8 mouse cellular contexts compared by ENCODE assay signal in genomic region chr2:173050604-173051382, GRCm38 (mm10). TPM values are rescaled to one million over a fixed set of nuclear protein-coding genes. Genes with fewer than 3 reads are reported as not detected.
A peak's percentile ranks its signal among the peaks of the same experiment; 100 is the strongest.
DNase-seq lines count a peak whose midpoint lies in the region; ATAC-seq and TF ChIP-seq lines count a peak whose summit lies in the region.
"Had no signal": no experiment of that assay in that cellular context is flagged by ENCODE, and none has a peak within 500 bp of the region (broad histone marks: within the 10 kb centered on the region; RNA-seq: fewer than 3 reads in every experiment).

No protein-coding gene starts in this region.

- H3K27ac ChIP-seq in kidney, embryonic 15.5 days = no peak overlapping the region
- H3K27ac ChIP-seq in CH12.LX (ENCODE audit: insufficient read depth, low read depth) = no peak overlapping the region
- H3K27ac ChIP-seq in liver, embryonic 11.5 days (ENCODE audit: low read depth, low read length) = peak overlapping the region; percentile 39; the same call in 1 of the 2 replicates

- ATAC-seq in kidney, embryonic 15.5 days (replicated peaks; ENCODE audit: low FRiP score) = no peak
- ATAC-seq in liver, embryonic 11.5 days (replicated peaks; ENCODE audit: low FRiP score) = no peak; the same call in 1 of the 2 replicates
- ATAC-seq: forebrain, embryonic 16.5 days had no signal

- DNase-seq in kidney, postnatal 10 days = peak; percentile 9
- DNase-seq in 416B (ENCODE audit: low read depth) (peak; percentile 52), CH12.LX (ENCODE audit: extremely low read depth) (peak; percentile 19)
- no peak for DNase-seq in liver, embryonic 11.5 days (ENCODE audit: low spot score)
- no peak for DNase-seq in left cerebral cortex, postnatal 14 days (ENCODE audit: low spot score in 2 of 2)
- no peak for DNase-seq in gastrocnemius, postnatal 25 days

- TF ChIP-seq RAD21 in CH12.LX (IDR thresholded peaks at IDR 0.05; ENCODE audit: low read depth, low read length) = peak; percentile 45

- intact Hi-C loops in left cerebral cortex, postnatal 14 days (cut with DNase I) = no loop called here

- H3K79me2 ChIP-seq in CH12.LX (replicated peaks; ENCODE audit: control insufficient read depth, extremely low read depth, insufficient read depth, poor library complexity, severe bottlenecking) = no peaks in the 10 kb centered on the region

- no peak for TF ChIP-seq POLR2A in CH12.LX (IDR thresholded peaks at IDR 0.05; ENCODE audit: low read depth, low read length)

- in situ Hi-C loops in CH12.LX (cut with MboI; ENCODE audit: low pct_ligation_motif_present, low pct_unique_long_range_greater_than_20kb, low sequenced_read_pairs) = no loop called here

- H3K9ac ChIP-seq in kidney, embryonic 15.5 days = no peak overlapping the region
- H3K9ac ChIP-seq in CH12.LX (ENCODE audit: insufficient read depth, low read depth) = no peak overlapping the region
- H3K9ac ChIP-seq in liver, embryonic 11.5 days (ENCODE audit: low read depth, low read length) = no peak overlapping the region

- peaks cover 40% of the 10 kb centered on the region for H3K4me1 ChIP-seq in kidney, embryonic 15.5 days
- H3K4me1 ChIP-seq in CH12.LX (ENCODE audit: control insufficient read depth in 1 of 2, insufficient read depth in 2 of 2) = peaks cover 42 to 65% of the 10 kb centered on the region in 2 experiments
- peaks cover 29% of the 10 kb centered on the region for H3K4me1 ChIP-seq in liver, embryonic 11.5 days (replicated peaks; ENCODE audit: control insufficient read depth, insufficient read depth, low read length)

- 45% methylated on average over 8 of the region's 8 CpGs for WGBS in kidney, embryonic 15.5 days
- WGBS in liver, embryonic 11.5 days = 49% methylated on average over 8 of the region's 8 CpGs

- H3K4me3 ChIP-seq in kidney, embryonic 15.5 days (replicated peaks) = no peak overlapping the region
- no peak overlapping the region for H3K4me3 ChIP-seq in CH12.LX (replicated peaks in 1 of 3; ENCODE audit: low read depth in 2 of 3, low read length in 2 of 3, poor library complexity in 1 of 3)
- H3K4me3 ChIP-seq in liver, embryonic 11.5 days (ENCODE audit: low read depth, low read length) = no peak overlapping the region

- peak in 1 of 2 experiments; percentile 51; a peak in 2 of 4 replicates for TF ChIP-seq CTCF in CH12.LX (conservative IDR thresholded peaks at IDR 0.05 in 1 of 2, IDR thresholded peaks at IDR 0.05 in 1 of 2; ENCODE audit: low read depth in 2 of 2, low read length in 2 of 2)

- no peak overlapping the region for H3K4me2 ChIP-seq in kidney, embryonic 15.5 days
- no peak overlapping the region for H3K4me2 ChIP-seq in CH12.LX (ENCODE audit: insufficient read depth, low read depth, poor library complexity, severe bottlenecking)
- H3K4me2 ChIP-seq in liver, embryonic 11.5 days = no peak overlapping the region

- no peaks in the 10 kb centered on the region for H3K36me3 ChIP-seq in kidney, embryonic 15.5 days
- H3K36me3 ChIP-seq in CH12.LX (replicated peaks in 1 of 2; ENCODE audit: control insufficient read depth in 1 of 2, insufficient read depth in 1 of 2, low read length in 1 of 2) = no peaks in the 10 kb centered on the region
- no peaks in the 10 kb centered on the region for H3K36me3 ChIP-seq in liver, embryonic 11.5 days (ENCODE audit: control insufficient read depth, insufficient read depth, low read length)

- no peak for TF ChIP-seq EP300 in CH12.LX (IDR thresholded peaks at IDR 0.05; ENCODE audit: low read length)

- no peaks in the 10 kb centered on the region for H3K27me3 ChIP-seq in kidney, embryonic 15.5 days
- H3K27me3 ChIP-seq in CH12.LX (replicated peaks) = no peaks in the 10 kb centered on the region
- no peaks in the 10 kb centered on the region; the same call in 1 of the 2 replicates for H3K27me3 ChIP-seq in liver, embryonic 11.5 days (replicated peaks; ENCODE audit: control insufficient read depth, insufficient read depth, low read length)

- dilution Hi-C loops in CH12.LX (cut with MboI; ENCODE audit: extremely low pct_ligation_motif_present, extremely low pct_unique_long_range_greater_than_20kb, low sequenced_read_pairs) = no loop called here

- no peaks in the 10 kb centered on the region for H3K9me3 ChIP-seq in kidney, embryonic 15.5 days (replicated peaks)
- no peaks in the 10 kb centered on the region for H3K9me3 ChIP-seq in CH12.LX (replicated peaks; ENCODE audit: low read length)
- H3K9me3 ChIP-seq in liver, embryonic 11.5 days (ENCODE audit: control insufficient read depth, low read length) = no peaks in the 10 kb centered on the region

TF ChIP-seq in CH12.LX, 34 proteins besides CTCF, POLR2A, EP300 and RAD21:
- TF ChIP-seq SMC3 (IDR thresholded peaks at IDR 0.05; ENCODE audit: low read depth, low read length) = peak; percentile 46
- no peak for TF ChIP-seq TBP (conservative IDR thresholded peaks at IDR 0.05; ENCODE audit: low read depth, low read length)

RNA-seq across cellular contexts. Expression of gene Rbm38, which starts 30.5 kb away (rescaled TPM):
- polyA plus RNA-seq in kidney, embryonic 15.5 days (2015; fragmentation: Nextera tagmentation; extraction: Ambion mirVana) = 32.1 and 37.3 TPM in 2 replicates
- total RNA-seq in CH12.LX (2012; rRNA removed) (19.4 and 20.7 TPM in 2 replicates), CH12.LX (2014; rRNA removed) (11.3 and 14.4 TPM in 2 replicates)
- polyA plus RNA-seq in CH12.LX (2012; ENCODE audit: insufficient read length, low read depth) = 83.9 and 85.4 TPM in 2 replicates
- 209 and 222 TPM in 2 replicates for polyA plus RNA-seq in liver, embryonic 11.5 days (2014; fragmentation: Nextera tagmentation; extraction: Ambion mirVana)
- total RNA-seq in left cerebral cortex, postnatal 14 days (2021) = 1 to 10 TPM; 3.1 to 3.7 TPM
- total RNA-seq in gastrocnemius, postnatal 25 days (2021) = 100 to 1,000 TPM; 205 to 217 TPM

RNA-seq across cellular contexts. Expression of gene Rae1, which starts 50.9 kb away (rescaled TPM):
- 138 and 145 TPM in 2 replicates for polyA plus RNA-seq in kidney, embryonic 15.5 days (2015; fragmentation: Nextera tagmentation; extraction: Ambion mirVana)
- total RNA-seq in CH12.LX (2012; rRNA removed) (86.3 and 97.7 TPM in 2 replicates), CH12.LX (2014; rRNA removed) (114 and 115 TPM in 2 replicates)
- polyA plus RNA-seq in CH12.LX (2012; ENCODE audit: insufficient read length, low read depth) = 86.1 and 95.0 TPM in 2 replicates
- 172 and 181 TPM in 2 replicates for polyA plus RNA-seq in liver, embryonic 11.5 days (2014; fragmentation: Nextera tagmentation; extraction: Ambion mirVana)
- total RNA-seq in left cerebral cortex, postnatal 14 days (2021) = 10 to 100 TPM; 62.3 to 63.1 TPM
- 10 to 100 TPM; 11.8 to 12.7 TPM for total RNA-seq in gastrocnemius, postnatal 25 days (2021)

Comparison
In these comparisons a context has a peak if more than half of its experiments do, and no peak if none do; other contexts are left out.
1. DNase-seq: peak in kidney, postnatal 10 days (single experiment), 416B (single experiment) and CH12.LX (single experiment); none in liver, embryonic 11.5 days (single experiment), left cerebral cortex, postnatal 14 days (0 of 2) and gastrocnemius, postnatal 25 days (single experiment).
2. RNA of gene Rbm38, which starts 30.5 kb away (total RNA-seq): 205 to 217 TPM in gastrocnemius, postnatal 25 days; 11.3 to 20.7 TPM in CH12.LX and 3.1 to 3.7 TPM in left cerebral cortex, postnatal 14 days; every median in the first group is over 4 times any median in the second.
3. RNA of gene Rae1, which starts 50.9 kb away (total RNA-seq): 86.3 to 115 TPM in CH12.LX and 62.3 to 63.1 TPM in left cerebral cortex, postnatal 14 days; 11.8 to 12.7 TPM in gastrocnemius, postnatal 25 days; every median in the first group is over 4 times any median in the second.